Mouse (Mus musculus) thymus, postnatal 14 days (tissue): ENCODE measurements at regions not wholly inside any gene's neighbourhood (a gene's known extent, or its start where the extent isn't known, plus 50 kb on each side); places are given as distances from the start of the nearest gene placed in this dataset.

Source experiments
- DNase-seq: peaks from one replicate; pipeline ENCODE4 v3.0.0; 2021

DNA sequence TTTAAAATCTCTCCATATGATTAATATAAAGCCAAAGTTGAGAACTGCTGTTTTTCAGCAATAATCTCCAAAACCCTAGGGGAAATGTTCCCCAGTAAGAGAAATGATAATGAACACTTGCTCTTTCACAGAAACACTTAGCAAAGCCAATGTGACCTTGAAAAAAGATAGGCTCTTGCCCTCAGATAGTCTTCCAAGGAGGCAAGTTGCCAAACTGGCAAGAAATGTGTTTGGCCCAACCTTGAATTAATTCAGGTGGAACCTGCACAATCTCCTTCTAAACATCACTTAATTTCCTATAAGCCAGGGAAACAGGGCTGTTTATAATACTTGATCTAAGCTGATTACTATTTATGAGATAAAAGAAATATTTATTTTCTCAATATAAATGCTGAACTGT is 244.0 kb upstream of the Gnaz start:
- no peak for DNase-seq

DNA sequence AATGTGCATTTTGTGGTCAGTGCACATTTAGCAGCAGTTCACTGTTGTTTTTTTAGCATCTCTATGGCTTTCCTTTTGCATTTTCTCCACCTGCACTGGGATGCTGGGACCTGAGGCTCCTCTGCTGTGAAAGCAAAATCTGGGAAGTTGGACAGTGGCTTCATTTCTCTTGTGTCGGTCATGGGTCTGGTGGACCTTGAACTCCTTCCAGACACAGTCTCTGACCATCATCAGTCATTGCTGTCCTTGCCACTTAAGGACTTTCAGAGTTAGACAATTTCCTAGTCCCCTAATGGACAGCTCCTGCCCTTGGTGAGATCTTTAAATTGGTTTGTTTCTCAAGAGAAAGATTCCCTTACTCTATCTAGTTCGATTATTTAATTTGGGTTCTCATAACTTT is 217.5 kb upstream of the Gnaz start:
- no peak for DNase-seq

DNA sequence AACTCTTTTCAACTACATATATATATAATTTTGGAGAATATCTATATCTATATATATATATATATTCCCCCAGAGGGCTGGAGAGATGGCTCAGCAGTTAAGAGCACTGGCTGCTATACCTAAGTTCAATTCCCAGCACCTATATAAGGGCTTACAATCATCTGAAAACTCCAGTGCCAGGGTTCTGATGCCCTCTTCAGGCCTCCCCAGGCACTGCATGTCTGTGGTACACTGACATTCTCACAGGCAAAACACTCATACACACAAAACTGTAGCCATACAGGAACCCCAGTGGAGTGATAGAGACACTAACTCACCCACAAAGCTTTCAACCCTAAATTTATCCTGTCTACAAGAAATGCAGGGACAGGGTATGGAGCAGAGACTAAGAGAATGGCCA is 216.1 kb upstream of the Gnaz start:
- DNase-seq, result no peak

DNA sequence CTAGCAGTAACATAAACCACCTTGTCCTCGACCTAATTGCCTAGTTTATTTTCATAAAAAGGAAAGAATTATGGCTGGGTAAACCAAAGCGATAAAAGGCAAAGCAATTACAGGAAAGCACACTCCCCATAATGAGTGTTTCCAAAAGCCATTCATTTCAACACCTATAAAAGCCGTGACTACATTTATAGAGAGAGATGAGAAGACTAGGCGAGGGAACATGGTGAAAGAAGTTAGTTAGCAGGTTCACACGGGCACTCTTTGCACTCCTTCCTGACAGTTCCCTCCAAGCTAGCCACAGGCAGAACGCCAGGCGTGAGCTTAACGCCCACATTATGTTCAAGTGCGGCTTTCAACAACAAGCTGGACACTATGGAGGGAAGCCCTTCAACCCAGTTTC is 206.2 kb upstream of the Gnaz start:
- no peak for DNase-seq

DNA sequence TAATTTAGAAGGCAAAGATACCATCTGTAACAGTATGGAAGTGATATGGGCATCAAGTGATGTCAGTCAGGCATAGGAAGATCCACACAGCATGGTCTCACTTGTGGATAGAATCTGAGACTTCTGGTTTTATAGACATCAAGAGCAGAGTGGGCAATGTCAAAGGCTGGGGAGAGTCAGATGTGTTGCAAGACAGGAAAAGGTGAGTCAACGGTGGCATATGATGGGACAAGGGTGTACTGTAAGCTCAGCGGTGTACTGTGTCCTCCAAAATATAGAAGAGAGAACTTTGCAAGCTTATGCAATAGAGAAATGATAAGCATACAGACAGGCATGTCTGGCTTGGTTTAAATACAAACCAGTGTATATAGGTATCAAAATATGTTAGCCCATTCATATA is 177.7 kb upstream of the Gnaz start:
- no peak for DNase-seq

DNA sequence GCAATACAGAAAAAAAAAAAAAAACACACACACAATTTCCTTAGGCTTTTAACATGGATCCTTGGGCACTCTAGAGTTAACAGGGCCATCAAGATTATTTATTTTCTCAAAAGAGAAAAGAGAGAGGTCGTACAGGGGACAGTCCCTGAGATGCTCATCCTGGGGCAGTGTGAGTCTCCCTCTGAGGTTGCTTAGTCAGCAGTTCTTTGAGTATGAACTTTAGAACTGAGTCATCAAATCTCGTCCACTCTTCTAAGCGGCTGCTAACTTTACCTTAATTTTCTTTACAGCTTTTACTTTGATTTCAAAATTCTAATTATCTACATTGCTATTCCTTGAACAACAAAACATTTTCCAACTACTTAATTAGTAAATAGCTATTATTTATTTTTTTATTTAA is 177.0 kb upstream of the Gnaz start:
- DNase-seq, result no peak

DNA sequence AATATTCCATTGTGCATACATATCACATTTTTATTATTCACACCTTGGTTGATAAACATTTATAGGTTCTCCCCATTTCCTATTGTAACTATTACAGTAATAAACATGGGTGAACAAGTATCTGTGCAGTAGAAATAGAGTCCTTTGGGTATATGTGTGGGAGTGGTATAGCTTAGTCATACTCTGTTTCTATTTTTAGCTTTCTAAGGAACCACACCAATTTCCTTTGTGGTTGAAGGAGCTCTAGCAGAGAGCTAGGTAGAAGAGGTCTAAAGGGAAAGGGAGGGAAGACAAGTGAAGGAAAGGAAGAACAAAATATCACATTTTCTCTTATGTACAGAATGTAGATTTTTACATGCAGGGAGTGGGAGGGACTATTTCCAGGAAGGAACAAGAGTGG is 143.6 kb upstream of the Gnaz start:
- DNase-seq, result no peak

DNA sequence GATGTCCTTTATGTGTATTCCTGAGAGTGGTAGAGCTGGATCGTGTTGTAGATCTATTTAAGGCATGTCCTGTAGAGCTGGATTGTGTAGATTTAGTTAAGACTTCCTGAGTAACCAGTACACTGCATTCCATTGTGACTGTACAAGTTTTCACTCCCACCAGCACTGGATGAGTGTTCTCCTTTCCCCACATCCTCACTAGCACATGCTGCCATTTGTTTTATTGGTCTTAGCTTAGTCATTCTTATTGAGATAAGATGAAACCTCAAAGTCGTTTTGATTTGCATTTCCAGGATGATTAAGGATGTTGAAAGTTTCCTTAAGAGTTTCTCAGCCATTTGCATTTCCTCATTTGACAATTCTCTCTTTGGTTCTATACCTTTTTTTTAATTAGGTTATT is 132.6 kb upstream of the Gnaz start:
- DNase-seq, result no peak

DNA sequence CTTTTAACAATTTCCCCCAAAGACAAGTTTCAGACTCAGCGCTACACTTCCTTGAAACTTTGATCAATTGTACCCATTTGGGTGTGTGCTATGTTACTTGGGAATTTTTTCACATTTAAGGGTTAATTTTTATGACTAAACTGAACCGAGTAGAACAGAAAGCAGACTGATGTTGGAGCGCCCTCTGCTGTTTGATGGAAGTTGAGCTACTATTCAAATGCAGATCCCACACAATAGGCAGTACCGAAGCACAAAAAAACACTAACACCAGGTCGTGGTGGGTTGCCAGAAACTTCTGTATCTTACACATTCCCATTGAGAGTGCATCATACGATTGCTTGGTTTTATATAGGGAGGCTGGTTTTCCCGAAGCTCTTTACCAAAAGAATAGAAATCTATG is 118.6 kb upstream of the Gnaz start:
- DNase-seq, result peak; percentile 36

DNA sequence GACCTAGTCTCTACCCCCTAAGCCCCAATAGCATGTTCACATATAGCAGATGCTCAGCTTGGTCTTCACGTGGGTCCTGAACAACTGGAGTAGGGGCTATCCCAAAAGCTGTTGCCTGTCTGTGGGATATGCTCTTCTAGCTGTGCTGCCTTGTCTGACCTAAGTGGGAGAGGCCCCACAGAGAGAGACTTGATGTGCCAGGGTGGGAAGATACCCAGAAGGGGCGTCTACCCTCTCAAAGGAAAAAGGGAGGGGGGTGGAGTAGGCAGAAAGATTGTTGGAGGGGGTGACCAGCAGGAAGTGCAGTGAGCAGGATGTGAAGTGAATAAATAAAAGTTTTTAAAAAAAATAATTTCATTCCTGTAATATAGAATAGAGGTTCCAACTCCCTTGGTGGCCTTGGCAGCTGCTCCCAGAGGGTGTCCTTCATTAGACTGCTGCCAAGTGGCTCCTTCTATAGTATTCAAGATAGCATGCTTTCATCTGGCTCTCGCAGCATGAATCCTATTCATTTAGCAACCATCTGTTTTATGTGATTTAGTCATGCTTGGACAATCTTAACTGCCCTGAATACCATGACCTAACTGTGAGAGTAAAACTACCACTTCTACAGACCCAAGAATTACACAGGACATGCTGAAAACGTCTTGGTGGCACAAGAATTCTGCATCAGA is 111.8 kb upstream of the Gnaz start:
- DNase-seq, result no peak
